Mouse (Mus musculus): Measurements from ENCODE around the gene Hsbp1.
A peak's percentile ranks its signal among the peaks of the same experiment; 100 is the strongest.

GRCm38 (mm10) chr8:119394524-119395026, 50.3 kb downstream of the Hsbp1 start, which contains the start of gene Mlycd:
- TF ChIP-seq CTCF (IDR thresholded peaks at IDR 0.05; ENCODE audit: extremely low read depth, insufficient read depth, low read length) = no peak
- peak; percentile 71 for TF ChIP-seq POLR2A (IDR thresholded peaks at IDR 0.05; ENCODE audit: extremely low read depth, insufficient read depth, low read length)

Measured in cortical plate, adult 2 months (tissue).